Mouse (Mus musculus) heart, embryonic 12.5 days (tissue): ENCODE results near the gene Gramd1b. TPM values are rescaled to one million over a fixed set of nuclear protein-coding genes. Genes with fewer than 3 reads are reported as not detected.

Experiments
- ATAC-seq: fragments of 200-750 bp; cut with Nextera tagmentation; 2 replicates; pipeline ENCODE4 v1.8.0; 2017; ENCODE audit warnings: moderate TSS enrichment, moderate library complexity; ENCODE audit not compliant: insufficient number of reproducible peaks, low FRiP score
- H3K27ac ChIP-seq: fragments of 300-500 bp; sonication (generic); 2 replicates; pipeline ENCODE4 v1.5.1; 2016; ENCODE audit warnings: mild to moderate bottlenecking, moderate library complexity; ENCODE audit not compliant: poor library complexity, severe bottlenecking
- H3K27me3 ChIP-seq: fragments of 300-500 bp; sonication (generic); replicated peaks from 2 replicates; pipeline ENCODE4 v1.6.1; 2016; ENCODE audit warnings: mild to moderate bottlenecking, moderate library complexity
- H3K36me3 ChIP-seq: fragments of 300-500 bp; sonication (generic); 2 replicates; pipeline ENCODE4 v1.6.1; 2016; ENCODE audit warnings: mild to moderate bottlenecking, moderate library complexity
- H3K4me1 ChIP-seq: fragments of 300-500 bp; sonication (generic); replicated peaks from 2 replicates; pipeline ENCODE4 v1.6.1; 2016; ENCODE audit warnings: mild to moderate bottlenecking
- H3K4me2 ChIP-seq: fragments of 300-500 bp; sonication (generic); 2 replicates; pipeline ENCODE4 v1.6.1; 2016; ENCODE audit warnings: mild to moderate bottlenecking, moderate library complexity
- H3K4me3 ChIP-seq: fragments of 300-500 bp; sonication (generic); 2 replicates; pipeline ENCODE4 v1.5.1; 2016; ENCODE audit warnings: mild to moderate bottlenecking
- H3K9ac ChIP-seq: fragments of 300-500 bp; sonication (generic); 2 replicates; pipeline ENCODE4 v1.6.1; 2016; ENCODE audit warnings: mild to moderate bottlenecking, moderate library complexity
- H3K9me3 ChIP-seq: fragments of 300-500 bp; sonication (generic); replicated peaks from 2 replicates; pipeline ENCODE4 v1.6.1; 2016; ENCODE audit warnings: mild to moderate bottlenecking, moderate library complexity
- WGBS: fragments of 180-500 bp; shearing (Covaris S2); methylation state at CpG from one replicate; pipeline ENCODE4 v1.1.7; 2016; 5-methylcytosine and 5-hydroxymethylcytosine counted together
- polyA plus RNA-seq: library from polyadenylated mRNA; unstranded; fragments of >200 nt; fragmentation: Nextera tagmentation; extraction: Ambion mirVana; gene quantifications from 2 replicates; pipeline ENCODE4 v1.2.1, GENCODE M21; 2016

Gene Gramd1b
- polyA plus RNA-seq, 1 experiment from 2014 or later = 7.9 TPM

DNA sequence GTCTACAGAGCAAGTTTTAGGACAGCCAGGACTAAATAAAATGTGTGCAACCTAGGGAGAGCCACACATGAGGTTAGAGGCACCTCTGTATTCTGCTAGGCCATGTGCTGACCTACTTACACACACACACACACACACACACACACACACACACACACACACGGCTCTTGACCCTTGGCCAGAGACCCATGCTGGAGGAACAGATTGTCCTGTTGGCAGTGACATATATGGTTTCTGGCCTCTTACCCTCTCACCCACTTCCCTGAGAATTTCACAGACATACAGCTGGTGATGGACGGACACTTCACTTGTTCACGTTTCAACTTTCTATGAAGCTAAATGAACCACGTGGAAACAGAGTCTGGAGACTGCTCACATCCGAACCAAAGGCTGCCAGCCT lies 212.4 kb downstream of the Gramd1b start:
- peaks cover 16% of the 10 kb centered on the region for H3K36me3 ChIP-seq
- H3K4me1 ChIP-seq = peaks cover 37% of the 10 kb centered on the region
- no peak overlapping the region for H3K4me2 ChIP-seq
- no peaks in the 10 kb centered on the region for H3K27me3 ChIP-seq
- H3K4me3 ChIP-seq = no peak overlapping the region
- H3K9ac ChIP-seq = no peak overlapping the region
- no peak overlapping the region for H3K27ac ChIP-seq
- H3K9me3 ChIP-seq = no peaks in the 10 kb centered on the region
- 76% methylated on average over 5 of the region's 5 CpGs for WGBS
- ATAC-seq = no peak

DNA sequence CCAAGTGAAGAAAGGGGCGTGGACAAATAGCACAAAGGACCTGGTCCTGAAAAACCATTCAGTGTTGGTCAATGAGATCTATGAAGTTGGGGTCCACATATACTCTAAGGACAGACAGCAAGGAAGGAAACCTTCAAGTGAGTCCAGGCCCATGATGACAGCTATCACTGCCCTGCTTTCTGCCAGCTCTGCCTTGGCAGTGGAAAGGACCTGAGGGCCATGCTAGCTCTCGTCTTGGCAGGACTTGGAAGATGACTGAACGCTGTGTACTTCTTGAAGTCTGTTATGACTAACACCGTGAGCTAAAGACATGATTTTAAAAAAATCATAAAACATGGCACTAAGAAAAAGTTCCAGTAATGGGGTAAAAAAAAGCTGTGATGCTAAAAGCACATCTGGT lies 213.4 kb downstream of the Gramd1b start:
- no peaks in the 10 kb centered on the region for H3K27me3 ChIP-seq
- no peak overlapping the region for H3K4me2 ChIP-seq
- peaks cover 31% of the 10 kb centered on the region for H3K4me1 ChIP-seq
- H3K36me3 ChIP-seq = peaks cover 17% of the 10 kb centered on the region
- no peaks in the 10 kb centered on the region for H3K9me3 ChIP-seq
- no peak overlapping the region for H3K27ac ChIP-seq
- 85% methylated on average over 4 of the region's 4 CpGs for WGBS
- no peak for ATAC-seq
- H3K9ac ChIP-seq = no peak overlapping the region
- no peak overlapping the region for H3K4me3 ChIP-seq

DNA sequence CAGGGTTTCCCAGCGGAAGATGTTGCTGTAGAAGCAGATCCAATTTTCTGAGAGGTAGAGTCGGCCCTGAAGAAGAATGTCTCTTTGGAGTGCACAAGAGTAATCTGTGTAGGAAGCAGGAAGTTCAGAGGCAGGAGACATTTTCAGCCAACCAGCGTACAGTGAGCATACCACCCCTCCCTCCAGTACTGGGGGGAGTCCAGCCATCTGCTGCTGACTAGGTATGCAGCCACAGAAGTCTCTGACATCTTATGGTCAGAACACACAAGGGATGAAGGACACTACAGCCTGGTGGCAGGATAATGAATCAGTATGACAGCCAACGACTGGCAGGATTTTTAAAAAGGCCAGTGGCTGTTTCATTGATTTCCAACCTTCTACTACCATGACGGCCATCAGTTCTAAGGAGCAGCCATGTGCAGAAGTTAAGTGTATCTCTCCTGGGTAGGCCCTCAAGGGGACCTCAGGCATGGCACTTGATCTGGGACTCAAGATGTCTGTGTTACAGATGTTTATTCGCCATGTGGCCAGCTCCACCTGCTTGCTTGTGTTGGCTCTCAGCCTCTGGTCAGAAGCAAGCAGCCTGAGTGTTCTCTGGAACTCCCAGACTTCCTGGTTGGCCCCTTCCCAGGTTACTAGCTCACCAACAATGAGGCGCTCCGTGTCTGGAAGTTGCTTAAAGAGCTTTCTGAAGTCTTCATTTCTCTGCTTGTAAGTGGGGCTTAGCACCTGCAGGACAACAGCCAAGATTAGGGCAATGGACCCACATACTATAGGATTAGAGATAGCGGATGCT lies 214.1 kb downstream of the Gramd1b start:
- Histone ChIP-seq H3K4me2 (no peak overlapping the region), H3K36me3 (peaks cover 20% of the 10 kb centered on the region), H3K27me3 (no peaks in the 10 kb centered on the region), H3K4me3 (no peak overlapping the region), H3K9ac (no peak overlapping the region), H3K4me1 (peaks cover 29% of the 10 kb centered on the region), H3K9me3 (no peaks in the 10 kb centered on the region), H3K27ac (no peak overlapping the region)
- no peak for ATAC-seq
- WGBS = 74% methylated on average over 9 of the region's 9 CpGs

- 61% methylated on average over 9 of the region's 9 CpGs for WGBS
- Histone ChIP-seq H3K27ac (no peak overlapping the region), H3K4me2 (no peak overlapping the region), H3K9me3 (no peaks in the 10 kb centered on the region), H3K4me3 (no peak overlapping the region), H3K9ac (no peak overlapping the region), H3K36me3 (peaks cover 46% of the 10 kb centered on the region), H3K4me1 (no peaks in the 10 kb centered on the region), H3K27me3 (no peaks in the 10 kb centered on the region)
- ATAC-seq = no peak
These were observed 219.4 kb downstream of the Gramd1b start for GRCm38 (mm10) chr9:40311813-40312212.

DNA sequence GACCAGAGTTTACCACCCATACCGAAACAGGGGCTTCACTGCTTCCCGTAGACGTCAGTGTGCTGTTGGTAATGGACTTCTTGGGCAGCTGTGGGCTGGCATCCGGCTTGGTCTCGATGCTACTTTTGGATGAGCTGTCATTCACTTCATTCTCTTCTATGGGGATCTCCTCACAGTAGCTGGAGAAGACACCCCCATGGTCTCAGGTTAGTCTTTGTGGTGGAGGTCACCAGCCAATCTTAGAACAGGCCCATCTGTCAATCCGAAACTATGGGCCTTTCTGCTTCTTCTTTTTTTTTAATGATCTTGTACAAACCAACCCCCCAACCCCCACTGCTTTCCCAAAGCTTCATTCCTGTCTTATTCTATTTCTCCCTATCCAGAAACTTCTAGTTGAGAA lies 221.3 kb downstream of the Gramd1b start:
- Histone ChIP-seq H3K27ac (no peak overlapping the region), H3K4me2 (no peak overlapping the region), H3K9me3 (no peaks in the 10 kb centered on the region), H3K9ac (no peak overlapping the region), H3K27me3 (no peaks in the 10 kb centered on the region), H3K4me1 (no peaks in the 10 kb centered on the region), H3K4me3 (no peak overlapping the region), H3K36me3 (peaks cover 50% of the 10 kb centered on the region)
- no peak for ATAC-seq
- 85% methylated on average over 6 of the region's 6 CpGs for WGBS

DNA sequence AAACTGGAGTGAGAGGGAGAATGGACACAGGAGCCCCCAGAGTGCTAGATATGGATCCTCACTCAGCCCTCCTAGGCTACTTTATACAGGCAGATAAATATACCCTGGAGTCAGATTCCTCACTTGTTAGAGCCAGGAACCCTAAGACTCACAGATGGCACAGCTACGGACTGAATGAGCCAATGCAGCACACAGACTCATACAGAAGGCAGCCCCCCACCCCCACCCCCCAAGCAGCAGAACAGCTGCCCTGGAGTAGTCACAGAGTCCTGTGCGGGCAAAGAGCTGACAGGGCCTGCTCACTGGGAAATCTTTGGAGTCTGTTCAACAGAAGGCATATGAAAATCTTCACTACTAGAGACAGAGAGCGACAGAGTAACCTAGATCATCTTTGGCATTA lies 223.9 kb downstream of the Gramd1b start:
- Histone ChIP-seq H3K4me3 (no peak overlapping the region), H3K9ac (no peak overlapping the region), H3K4me2 (no peak overlapping the region), H3K36me3 (peaks cover 57% of the 10 kb centered on the region), H3K27ac (no peak overlapping the region), H3K9me3 (no peaks in the 10 kb centered on the region), H3K27me3 (no peaks in the 10 kb centered on the region), H3K4me1 (no peaks in the 10 kb centered on the region)
- ATAC-seq = no peak
- 83% methylated on average over 3 of the region's 3 CpGs for WGBS

- ATAC-seq = no peak
- 83% methylated on average over 8 of the region's 8 CpGs for WGBS
- 0 out of 2 replicates have a peak, but pooled peaks cover 5% of the 10 kb centered on the region for H3K4me1 ChIP-seq
These were observed 226.9 kb downstream of the Gramd1b start for GRCm38 (mm10) chr9:40304243-40304642.

GRCm38 (mm10) chr9:40302375-40302774 lies 228.8 kb downstream of the Gramd1b start:
- Histone ChIP-seq H3K36me3 (peaks cover 65% of the 10 kb centered on the region), H3K4me3 (no peak overlapping the region), H3K4me2 (no peak overlapping the region), H3K4me1 (0 out of 2 replicates have a peak, but pooled peaks cover 5% of the 10 kb centered on the region), H3K9me3 (no peaks in the 10 kb centered on the region), H3K27me3 (no peaks in the 10 kb centered on the region), H3K27ac (no peak overlapping the region), H3K9ac (no peak overlapping the region)
- 81% methylated on average over 8 of the region's 8 CpGs for WGBS
- no peak for ATAC-seq

More at GRCm38 (mm10) chr9:40304243-40304642, 226.9 kb downstream of the Gramd1b start:
- H3K27ac ChIP-seq = no peak overlapping the region
- no peak overlapping the region for H3K4me2 ChIP-seq
- no peak overlapping the region for H3K4me3 ChIP-seq
- no peaks in the 10 kb centered on the region for H3K9me3 ChIP-seq
- no peak overlapping the region for H3K9ac ChIP-seq
- H3K27me3 ChIP-seq = no peaks in the 10 kb centered on the region
- H3K36me3 ChIP-seq = peaks cover 59% of the 10 kb centered on the region

GRCm38 (mm10) chr9:40301475-40301874 lies 229.7 kb downstream of the Gramd1b start:
- H3K9me3 ChIP-seq = no peaks in the 10 kb centered on the region
- H3K27me3 ChIP-seq = no peaks in the 10 kb centered on the region
- ATAC-seq = no peak
- no peak overlapping the region for H3K9ac ChIP-seq
- H3K4me1 ChIP-seq = 0 out of 2 replicates have a peak, but pooled peaks cover 5% of the 10 kb centered on the region
- 70% methylated on average over 5 of the region's 5 CpGs for WGBS
- H3K36me3 ChIP-seq = peaks cover 63% of the 10 kb centered on the region
- H3K4me2 ChIP-seq = no peak overlapping the region
- no peak overlapping the region for H3K27ac ChIP-seq
- no peak overlapping the region for H3K4me3 ChIP-seq

GRCm38 (mm10) chr9:40300018-40300989 lies 230.9 kb downstream of the Gramd1b start:
- H3K4me3 ChIP-seq = no peak overlapping the region
- H3K9me3 ChIP-seq = no peaks in the 10 kb centered on the region
- no peak overlapping the region for H3K27ac ChIP-seq
- no peak overlapping the region for H3K4me2 ChIP-seq
- 0 out of 2 replicates have a peak, but pooled peaks cover 5% of the 10 kb centered on the region for H3K4me1 ChIP-seq
- H3K27me3 ChIP-seq = no peaks in the 10 kb centered on the region
- WGBS = 85% methylated on average over 15 of the region's 15 CpGs
- H3K36me3 ChIP-seq = peaks cover 62% of the 10 kb centered on the region
- no peak for ATAC-seq
- no peak overlapping the region for H3K9ac ChIP-seq

- 91% methylated on average over 7 of the region's 7 CpGs for WGBS
- H3K36me3 ChIP-seq = peaks cover 59% of the 10 kb centered on the region
- no peak for ATAC-seq
- H3K9me3 ChIP-seq = no peaks in the 10 kb centered on the region
- 0 out of 2 replicates have a peak, but pooled peaks cover 5% of the 10 kb centered on the region for H3K4me1 ChIP-seq
- no peak overlapping the region for H3K27ac ChIP-seq
- no peak overlapping the region for H3K4me3 ChIP-seq
- no peak overlapping the region for H3K9ac ChIP-seq
- no peak overlapping the region for H3K4me2 ChIP-seq
- no peaks in the 10 kb centered on the region for H3K27me3 ChIP-seq
These were observed 231.9 kb downstream of the Gramd1b start for GRCm38 (mm10) chr9:40299323-40299722.
